Mouse (Mus musculus) embryo, embryonic 10.5 days (tissue): ENCODE results near the gene Gm37419.

Source experiments
- DNase-seq: peaks from one replicate; pipeline ENCODE4 v3.0.0-alpha.2; 2015; ENCODE audit warnings: low spot score

Gene Gm37419

GRCm38 (mm10) chr16:23988466-23989208 lies at the start of gene Gm37419, which contains the start of gene Bcl6:
TSS of gene Gm37419 (plus strand) at chr16:23988482.
TSS of gene Bcl6 (minus strand) at chr16:23988852.
- peak; percentile 92 for DNase-seq

- no peak for DNase-seq
Measured at GRCm38 (mm10) chr16:23944801-23945200, 43.5 kb upstream of the Gm37419 start.

- no peak for DNase-seq
Measured at GRCm38 (mm10) chr16:23947654-23948053, 40.6 kb upstream of the Gm37419 start.

- DNase-seq: no peak
Measured at GRCm38 (mm10) chr16:23952101-23952727, 36.1 kb upstream of the Gm37419 start.

GRCm38 (mm10) chr16:23953189-23953958 lies 34.9 kb upstream of the Gm37419 start:
- peak; percentile 80 for DNase-seq

- no peak for DNase-seq
Measured at GRCm38 (mm10) chr16:23953959-23954260, 34.4 kb upstream of the Gm37419 start.

- no peak for DNase-seq
Measured at GRCm38 (mm10) chr16:23958938-23959337, 29.3 kb upstream of the Gm37419 start.

- DNase-seq: no peak
Measured at GRCm38 (mm10) chr16:23962401-23962800, 25.9 kb upstream of the Gm37419 start.

- DNase-seq: no peak
Measured at GRCm38 (mm10) chr16:23963896-23964668, 24.2 kb upstream of the Gm37419 start.

- no peak for DNase-seq
Measured at GRCm38 (mm10) chr16:23964706-23965367, 23.4 kb upstream of the Gm37419 start.

GRCm38 (mm10) chr16:23966066-23966465 lies 22.2 kb upstream of the Gm37419 start:
- DNase-seq: no peak

GRCm38 (mm10) chr16:23967301-23967700 lies 21.0 kb upstream of the Gm37419 start:
- DNase-seq: no peak

- DNase-seq: no peak
Measured at GRCm38 (mm10) chr16:23968888-23969287, 19.4 kb upstream of the Gm37419 start.

- DNase-seq: no peak
Measured at GRCm38 (mm10) chr16:23969919-23970318, 18.4 kb upstream of the Gm37419 start.

- DNase-seq: no peak
Measured at GRCm38 (mm10) chr16:23972126-23972740, 16.0 kb upstream of the Gm37419 start.

GRCm38 (mm10) chr16:23972901-23973300 lies 15.4 kb upstream of the Gm37419 start:
- no peak for DNase-seq

GRCm38 (mm10) chr16:23973635-23974367 lies 14.5 kb upstream of the Gm37419 start:
- no peak for DNase-seq

GRCm38 (mm10) chr16:23976196-23976595 lies 12.1 kb upstream of the Gm37419 start:
- no peak for DNase-seq

GRCm38 (mm10) chr16:23977732-23978131 lies 10.6 kb upstream of the Gm37419 start:
- no peak for DNase-seq

- no peak for DNase-seq
Measured at GRCm38 (mm10) chr16:23978495-23978894, 9.8 kb upstream of the Gm37419 start.
